Mouse (Mus musculus) intestine, embryonic 14.5 days (tissue): ENCODE measurements around the gene Il15ra. TPM values are rescaled to one million over a fixed set of nuclear protein-coding genes. Genes with fewer than 3 reads are reported as not detected.
"Not testable (repeated sequence)": the region's sequence is repeated elsewhere in the genome, so short reads cannot be mapped to it uniquely, and the experiment has no call there.

Experiments used
- ATAC-seq: fragments of 200-750 bp; cut with Nextera tagmentation; replicated peaks from 2 replicates; pipeline ENCODE4 v1.8.0; 2017; ENCODE audit warnings: low read depth, moderate number of reproducible peaks, moderate TSS enrichment, moderate library complexity; ENCODE audit not compliant: low FRiP score, low TSS enrichment
- DNase-seq: peaks from one replicate; pipeline ENCODE4 v3.0.0-alpha.2; 2018; ENCODE audit warnings: low spot score
- H3K27ac ChIP-seq: fragments of 300-500 bp; sonication (generic); 2 replicates; pipeline ENCODE4 v1.5.1; 2014; ENCODE audit warnings: low read depth, mild to moderate bottlenecking, control low read depth
- H3K27me3 ChIP-seq: fragments of 300-500 bp; sonication (generic); replicated peaks from 2 replicates; pipeline ENCODE4 v1.6.1; 2014; ENCODE audit warnings: low read length, control low read depth; ENCODE audit not compliant: control insufficient read depth, insufficient read depth
- H3K36me3 ChIP-seq: fragments of 300-500 bp; sonication (generic); 2 replicates; pipeline ENCODE4 v1.6.1; 2014; ENCODE audit warnings: low read length, control low read depth; ENCODE audit not compliant: control insufficient read depth, insufficient read depth
- H3K4me1 ChIP-seq: fragments of 300-500 bp; sonication (generic); replicated peaks from 2 replicates; pipeline ENCODE4 v1.6.1; 2014; ENCODE audit warnings: low read length, control low read depth, mixed read lengths; ENCODE audit not compliant: control insufficient read depth, insufficient read depth
- H3K4me2 ChIP-seq: fragments of 300-500 bp; sonication (generic); 2 replicates; pipeline ENCODE4 v1.6.1; 2014; ENCODE audit warnings: low read length
- H3K4me3 ChIP-seq: fragments of 300-500 bp; sonication (generic); 2 replicates; pipeline ENCODE4 v1.5.1; 2014; ENCODE audit warnings: low read depth, low read length, control low read depth, mixed read lengths
- H3K9ac ChIP-seq: fragments of 300-500 bp; sonication (generic); 2 replicates; pipeline ENCODE4 v1.6.1; 2014; ENCODE audit warnings: mild to moderate bottlenecking, low read length
- H3K9me3 ChIP-seq: fragments of 300-500 bp; sonication (generic); 2 replicates; pipeline ENCODE4 v1.6.1; 2016; ENCODE audit warnings: low read length, control low read depth; ENCODE audit not compliant: control insufficient read depth
- WGBS: fragments of 180-500 bp; shearing (Covaris S2); extraction: QIAGEN DNeasy Blood & Tissue Kit; methylation state at CpG from one replicate; pipeline ENCODE4 v1.1.7; 2014; 5-methylcytosine and 5-hydroxymethylcytosine counted together
- polyA plus RNA-seq: library from polyadenylated mRNA; unstranded; fragments of >200 nt; fragmentation: Nextera tagmentation; extraction: Ambion mirVana; gene quantifications from 2 replicates; pipeline ENCODE4 v1.2.1, GENCODE M21; 2014

Gene Il15ra
- polyA plus RNA-seq, 1 experiment from 2014 or later, result 1.6 TPM

DNA sequence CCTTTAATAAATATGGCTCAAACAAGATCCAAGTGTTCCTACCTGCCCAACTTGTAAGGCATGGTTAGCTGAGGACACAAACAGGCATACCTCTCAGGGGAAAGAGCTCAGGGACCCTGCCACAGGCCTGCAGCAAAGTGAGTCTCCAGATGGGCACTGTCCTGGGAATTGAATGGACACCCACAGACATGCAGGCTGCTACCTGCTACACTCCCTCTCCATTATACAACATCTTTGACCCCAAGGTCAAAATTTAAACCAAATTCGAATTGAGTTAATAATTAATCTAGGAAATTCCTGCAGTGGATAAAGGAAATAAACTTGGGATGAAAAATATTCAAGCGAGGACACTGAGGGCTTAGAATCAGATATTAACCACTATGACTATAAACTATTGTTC lies 9.2 kb upstream of the Il15ra start:
- Histone ChIP-seq H3K4me3 (no peak overlapping the region), H3K36me3 (no peaks in the 10 kb centered on the region), H3K9ac (no peak overlapping the region), H3K4me1 (no peaks in the 10 kb centered on the region), H3K27me3 (no peaks in the 10 kb centered on the region), H3K4me2 (no peak overlapping the region), H3K27ac (no peak overlapping the region), H3K9me3 (no peaks in the 10 kb centered on the region)
- DNase-seq (no peak), ATAC-seq (no peak)
- WGBS, result 54% methylated on average over 2 of the region's 2 CpGs

DNA sequence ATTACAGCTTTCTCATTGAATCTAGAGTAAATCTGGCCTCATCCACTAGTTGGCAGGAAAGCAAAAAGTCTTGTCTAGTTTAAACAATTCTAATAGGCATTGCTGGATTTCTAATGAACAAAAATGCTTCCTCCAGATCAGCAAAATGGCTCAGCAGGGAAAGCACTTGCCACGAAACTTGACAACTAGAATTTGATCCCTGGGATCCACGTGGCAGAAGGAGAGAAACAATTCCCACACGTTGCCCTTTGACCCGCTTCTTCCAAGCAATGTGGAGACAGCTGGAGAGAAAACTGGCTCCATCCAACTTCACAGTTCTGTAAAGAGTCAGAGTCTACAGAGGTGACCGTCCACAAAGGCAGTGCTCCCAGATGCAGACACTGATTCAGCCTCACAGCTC lies 6.1 kb upstream of the Il15ra start:
- no peaks in the 10 kb centered on the region for H3K4me1 ChIP-seq
- 55% methylated on average over 5 of the region's 5 CpGs for WGBS
- ATAC-seq, result no peak

DNA sequence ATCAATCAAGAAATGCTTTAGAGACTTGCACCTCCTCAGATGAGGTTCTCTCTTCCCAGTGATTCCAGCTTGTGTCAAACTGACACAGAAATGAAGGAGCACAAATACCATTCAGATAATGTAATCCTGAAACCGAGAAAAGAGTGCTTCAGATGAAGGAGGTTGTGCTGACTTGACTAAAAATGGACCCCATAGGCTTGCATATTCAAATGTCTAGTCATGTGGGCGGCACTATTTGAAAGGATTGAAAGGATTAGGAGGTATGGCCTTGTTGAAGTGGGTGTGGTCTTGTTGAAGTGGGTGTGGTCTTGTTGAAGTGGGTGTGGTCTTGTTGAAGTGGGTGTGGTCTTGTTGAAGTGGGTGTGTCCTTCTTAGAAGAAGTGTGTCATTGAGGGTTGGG lies 5.2 kb upstream of the Il15ra start:
- no peak for ATAC-seq
- H3K4me2 ChIP-seq, result no peak overlapping the region
- no peaks in the 10 kb centered on the region for H3K4me1 ChIP-seq
- H3K27me3 ChIP-seq, result peaks cover 6% of the 10 kb centered on the region; the same call in 1 of the 2 replicates
- no peak overlapping the region for H3K9ac ChIP-seq
- no peaks in the 10 kb centered on the region for H3K9me3 ChIP-seq
- 84% methylated on average over 2 of the region's 2 CpGs for WGBS
- H3K36me3 ChIP-seq, result no peaks in the 10 kb centered on the region
- no peak overlapping the region for H3K27ac ChIP-seq
- H3K4me3 ChIP-seq, result no peak overlapping the region
- DNase-seq, result no peak

More for the DNA sequence above, 6.1 kb upstream of the Il15ra start:
- H3K9me3 ChIP-seq, result no peaks in the 10 kb centered on the region
- no peak overlapping the region for H3K9ac ChIP-seq
- no peaks in the 10 kb centered on the region for H3K36me3 ChIP-seq
- H3K27me3 ChIP-seq, result no peaks in the 10 kb centered on the region
- H3K27ac ChIP-seq, result no peak overlapping the region
- H3K4me3 ChIP-seq, result no peak overlapping the region
- H3K4me2 ChIP-seq, result no peak overlapping the region
- DNase-seq, result no peak

DNA sequence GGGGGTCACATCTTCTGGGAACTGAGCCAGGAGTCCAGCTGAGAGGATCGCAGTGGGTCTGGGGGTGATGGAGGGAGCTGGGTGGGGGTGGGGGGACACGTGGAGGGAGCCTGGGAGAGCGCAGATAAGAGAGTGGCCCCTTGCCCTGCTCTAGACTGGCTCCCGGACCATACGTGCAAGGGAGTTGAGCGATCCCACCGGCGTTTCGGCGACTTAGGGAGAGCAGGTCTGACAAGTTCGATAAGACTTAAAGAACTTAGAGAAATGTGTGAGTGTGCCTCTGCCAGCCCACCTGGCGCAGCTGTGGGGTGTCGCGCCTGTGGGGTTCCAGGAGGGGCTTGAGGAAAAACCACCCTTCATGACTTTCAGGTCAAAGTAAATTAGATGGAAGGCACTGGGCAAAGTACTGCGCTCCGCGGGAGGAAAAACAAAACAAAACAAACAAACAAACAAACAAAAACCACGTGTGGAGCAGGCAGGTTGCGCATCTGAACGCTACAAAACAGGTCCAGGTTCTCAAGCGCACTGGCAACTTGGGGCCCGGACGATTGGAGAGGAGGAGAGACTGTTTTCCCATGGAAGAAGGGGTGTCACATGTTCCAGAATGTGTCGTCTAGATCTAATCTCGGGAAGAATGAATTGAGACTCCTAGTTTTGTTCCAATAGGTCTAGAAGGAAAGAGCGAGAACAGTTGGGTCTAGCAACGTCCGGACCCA lies 1.1 kb downstream of the Il15ra start:
- peak overlapping the region; percentile 54; the same call in 1 of the 2 replicates for H3K9ac ChIP-seq
- WGBS, result 2% methylated on average over 28 of the region's 28 CpGs
- H3K9me3 ChIP-seq, result no peaks in the 10 kb centered on the region
- peak; percentile 68 for DNase-seq
- H3K36me3 ChIP-seq, result no peaks in the 10 kb centered on the region
- ATAC-seq, result peak; percentile 34
- H3K4me2 ChIP-seq, result peak overlapping the region; percentile 96
- H3K4me1 ChIP-seq, result peaks cover 7% of the 10 kb centered on the region
- H3K27me3 ChIP-seq, result peaks cover 26% of the 10 kb centered on the region
- H3K27ac ChIP-seq, result no peak overlapping the region
- H3K4me3 ChIP-seq, result peak overlapping the region; percentile 66

DNA sequence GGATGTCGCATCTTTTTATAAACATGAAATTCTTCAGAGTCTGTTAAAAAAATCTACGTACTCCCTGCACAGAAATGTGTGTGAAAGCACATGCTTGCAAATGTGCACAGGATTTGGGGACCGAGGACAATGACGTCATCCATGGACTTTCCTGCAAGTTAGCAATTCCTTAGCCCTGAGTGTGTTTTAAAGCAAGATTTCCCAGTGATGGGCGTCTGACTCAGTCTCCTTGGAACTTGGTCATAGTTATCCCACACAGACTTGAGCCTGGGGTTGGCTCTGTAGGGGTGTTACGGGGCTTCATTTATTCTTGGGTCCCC lies 1.6 kb downstream of the Il15ra start:
- ATAC-seq (no peak), DNase-seq (no peak)
- 29% methylated on average over 6 of the region's 6 CpGs for WGBS
- H3K4me2 ChIP-seq, result peak overlapping the region; percentile 96
- H3K9ac ChIP-seq, result no peak overlapping the region
- no peaks in the 10 kb centered on the region for H3K36me3 ChIP-seq
- H3K9me3 ChIP-seq, result no peaks in the 10 kb centered on the region
- no peak overlapping the region for H3K27ac ChIP-seq
- 0 out of 2 replicates have a peak overlapping the region, but pooled peaks have one; percentile 66 for H3K4me3 ChIP-seq
- H3K4me1 ChIP-seq, result peaks cover 7% of the 10 kb centered on the region
- H3K27me3 ChIP-seq, result peaks cover 26% of the 10 kb centered on the region

DNA sequence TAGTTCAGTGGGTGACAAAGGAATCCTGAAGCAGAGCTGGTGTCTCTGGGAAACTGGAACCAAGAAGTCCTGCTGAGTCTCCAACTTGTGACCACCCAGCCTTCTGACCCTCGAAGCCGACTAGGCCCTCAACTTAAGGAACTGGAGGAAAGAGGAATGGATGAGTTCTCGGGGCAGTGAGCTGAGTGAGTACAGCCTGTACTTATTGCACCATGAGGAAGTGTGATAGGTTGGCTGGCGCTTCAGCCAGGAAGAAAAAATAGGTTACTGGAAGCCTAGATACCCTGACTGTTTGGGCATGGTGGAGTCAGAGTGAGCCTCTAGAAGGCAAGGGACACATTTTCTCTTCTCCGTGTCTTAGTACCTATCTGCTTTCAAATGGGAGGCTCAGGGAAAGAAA lies 3.4 kb downstream of the Il15ra start:
- Histone ChIP-seq H3K9me3 (no peaks in the 10 kb centered on the region), H3K27me3 (peaks cover 26% of the 10 kb centered on the region), H3K36me3 (no peaks in the 10 kb centered on the region), H3K4me2 (no peak overlapping the region), H3K4me1 (peaks cover 7% of the 10 kb centered on the region), H3K9ac (no peak overlapping the region), H3K4me3 (no peak overlapping the region), H3K27ac (no peak overlapping the region)
- ATAC-seq (no peak), DNase-seq (no peak)
- 84% methylated on average over 5 of the region's 5 CpGs for WGBS

DNA sequence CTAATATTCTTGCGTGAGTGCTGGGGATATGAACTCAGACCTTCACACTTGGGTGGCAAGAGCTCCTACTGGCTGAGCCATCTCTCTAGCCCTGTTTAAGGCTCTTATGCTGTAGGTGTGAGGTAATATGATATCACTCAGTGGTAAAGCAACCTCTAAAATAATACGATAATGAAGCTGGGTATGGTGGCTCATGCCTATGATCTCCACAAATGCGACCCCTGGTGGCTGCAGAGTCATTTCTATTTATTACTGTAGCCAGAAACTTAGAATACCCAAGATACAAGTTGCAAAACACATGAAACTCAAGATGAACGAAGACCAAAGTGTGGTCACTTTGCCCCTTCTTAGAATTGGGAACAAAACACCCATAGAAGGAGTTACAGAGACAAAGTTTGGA lies 5.0 kb downstream of the Il15ra start:
- H3K4me2 ChIP-seq, H3K36me3 ChIP-seq, H3K9me3 ChIP-seq, ATAC-seq, H3K4me3 ChIP-seq, H3K27ac ChIP-seq, H3K4me1 ChIP-seq, H3K9ac ChIP-seq: not testable (repeated sequence)
- H3K27me3 ChIP-seq, result peaks cover 18% of the 10 kb centered on the region
- peak; percentile 64 for DNase-seq
- WGBS, result 57% methylated on average over 4 of the region's 4 CpGs

DNA sequence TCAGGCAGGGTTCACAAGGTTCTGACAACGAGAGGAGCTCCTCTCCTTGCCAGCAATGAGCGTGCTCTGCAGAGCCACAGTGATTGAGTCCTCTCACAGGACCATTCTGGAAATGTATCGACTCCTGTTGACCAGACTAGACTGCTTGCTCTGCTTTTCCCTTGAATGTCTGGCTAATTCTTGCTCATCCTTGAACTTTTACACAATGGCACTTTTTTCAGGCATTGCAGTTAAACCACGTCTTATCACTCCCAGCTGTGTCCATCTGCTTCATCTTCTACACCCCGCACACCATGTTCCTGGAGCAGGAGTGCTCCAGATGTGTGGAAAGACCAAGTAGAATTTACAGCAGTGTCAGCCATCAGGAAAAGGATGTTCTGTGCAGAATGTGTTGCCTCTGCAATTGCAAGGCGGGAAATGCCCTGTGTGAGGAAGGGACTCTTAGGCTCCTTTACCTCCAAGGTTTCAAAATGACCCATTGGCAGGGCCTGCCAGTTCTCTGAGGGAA lies 7.4 kb downstream of the Il15ra start:
- no peak overlapping the region for H3K4me2 ChIP-seq
- no peak for DNase-seq
- 69% methylated on average over 6 of the region's 6 CpGs for WGBS
- H3K27ac ChIP-seq, result no peak overlapping the region
- H3K9ac ChIP-seq, result no peak overlapping the region
- ATAC-seq, result no peak
- no peaks in the 10 kb centered on the region for H3K4me1 ChIP-seq
- no peak overlapping the region for H3K4me3 ChIP-seq
- peaks cover 7% of the 10 kb centered on the region; the same call in 1 of the 2 replicates for H3K27me3 ChIP-seq
- no peaks in the 10 kb centered on the region for H3K36me3 ChIP-seq
- H3K9me3 ChIP-seq, result no peaks in the 10 kb centered on the region

DNA sequence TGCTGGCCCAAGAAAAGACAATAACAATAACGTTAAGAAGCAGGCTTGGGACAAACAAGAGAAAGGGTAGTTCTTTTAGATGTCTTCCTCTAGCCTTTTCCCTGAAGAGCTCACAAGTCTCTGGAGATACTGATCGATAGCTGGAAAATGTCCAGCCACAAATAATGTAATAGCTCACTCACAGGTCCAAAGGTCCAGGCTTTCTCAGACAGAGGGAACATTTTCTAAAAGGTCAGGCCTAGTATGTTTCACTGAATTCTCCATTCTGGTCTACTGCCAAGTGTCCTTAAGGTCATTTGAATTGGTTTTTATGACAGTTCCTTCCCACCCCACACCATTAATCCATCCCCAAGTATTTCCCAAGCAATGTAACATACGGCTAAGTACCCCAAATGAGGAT lies 7.9 kb downstream of the Il15ra start:
- H3K9ac ChIP-seq, result no peak overlapping the region
- DNase-seq (no peak), ATAC-seq (no peak)
- H3K4me2 ChIP-seq, result no peak overlapping the region
- H3K36me3 ChIP-seq, result no peaks in the 10 kb centered on the region
- WGBS, result 59% methylated on average over 3 of the region's 3 CpGs
- H3K4me1 ChIP-seq, result no peaks in the 10 kb centered on the region
- H3K9me3 ChIP-seq, result no peaks in the 10 kb centered on the region
- no peak overlapping the region for H3K4me3 ChIP-seq
- H3K27me3 ChIP-seq, result peaks cover 2% of the 10 kb centered on the region; the same call in 1 of the 2 replicates
- H3K27ac ChIP-seq, result no peak overlapping the region
